Mouse (Mus musculus): ENCODE measurements around the gene Tbc1d20. TPM values are rescaled to one million over a fixed set of nuclear protein-coding genes. Genes with fewer than 3 reads are reported as not detected.

The Tbc1d20 gene
- polyA plus RNA-seq, 2 experiments = 32.0 to 63.1 TPM

- ATAC-seq (ENCODE audit: low FRiP score, low read depth) = no peak
- Histone ChIP-seq H3K4me1 (ENCODE audit: control insufficient read depth, insufficient read depth, low read length) (peaks cover 14% of the 10 kb centered on the region), H3K4me2 (replicated peaks; ENCODE audit: low read depth, low read length, severe bottlenecking) (no peak overlapping the region), H3K27ac (replicated peaks; ENCODE audit: low read depth, low read length) (no peak overlapping the region), H3K27me3 (ENCODE audit: control insufficient read depth, insufficient read depth, low read length) (no peaks in the 10 kb centered on the region), H3K9me3 (ENCODE audit: control insufficient read depth, low read length) (no peaks in the 10 kb centered on the region), H3K36me3 (ENCODE audit: control insufficient read depth, insufficient read depth, low read length) (peaks cover 13% of the 10 kb centered on the region), H3K4me3 (replicated peaks; ENCODE audit: low read length) (no peak overlapping the region), H3K9ac (ENCODE audit: low read depth, low read length, severe bottlenecking) (no peak overlapping the region)
- TF ChIP-seq POLR2A (IDR thresholded peaks at IDR 0.05; ENCODE audit: borderline replicate concordance, extremely low read depth, insufficient read depth, insufficient read length) = no peak
- DNase-seq (ENCODE audit: low spot score) = no peak
- 65% methylated on average over 4 of the region's 4 CpGs for WGBS
These were observed 39.8 kb downstream of the Tbc1d20 start for GRCm38 (mm10) chr2:152333345-152334006.

GRCm38 (mm10) chr2:152335289-152335820 is 41.7 kb downstream of the Tbc1d20 start:
- no peak for TF ChIP-seq POLR2A (IDR thresholded peaks at IDR 0.05; ENCODE audit: borderline replicate concordance, extremely low read depth, insufficient read depth, insufficient read length)
- WGBS = 64% methylated on average over 11 of the region's 11 CpGs
- H3K36me3 ChIP-seq (ENCODE audit: control insufficient read depth, insufficient read depth, low read length) = no peaks in the 10 kb centered on the region
- H3K4me1 ChIP-seq (ENCODE audit: control insufficient read depth, insufficient read depth, low read length) = peaks cover 13% of the 10 kb centered on the region
- ATAC-seq (ENCODE audit: low FRiP score, low read depth) = no peak
- no peak overlapping the region for H3K9ac ChIP-seq (ENCODE audit: low read depth, low read length, severe bottlenecking)
- DNase-seq (ENCODE audit: low spot score) = no peak
- H3K4me2 ChIP-seq (replicated peaks; ENCODE audit: low read depth, low read length, severe bottlenecking) = no peak overlapping the region
- H3K4me3 ChIP-seq (replicated peaks; ENCODE audit: low read length) = no peak overlapping the region
- no peaks in the 10 kb centered on the region for H3K9me3 ChIP-seq (ENCODE audit: control insufficient read depth, low read length)
- H3K27me3 ChIP-seq (ENCODE audit: control insufficient read depth, insufficient read depth, low read length) = no peaks in the 10 kb centered on the region
- no peak overlapping the region for H3K27ac ChIP-seq (replicated peaks; ENCODE audit: low read depth, low read length)

- Histone ChIP-seq H3K27ac (replicated peaks; ENCODE audit: low read depth, low read length) (no peak overlapping the region), H3K9ac (ENCODE audit: low read depth, low read length, severe bottlenecking) (no peak overlapping the region), H3K4me2 (replicated peaks; ENCODE audit: low read depth, low read length, severe bottlenecking) (no peak overlapping the region), H3K36me3 (ENCODE audit: control insufficient read depth, insufficient read depth, low read length) (no peaks in the 10 kb centered on the region), H3K9me3 (ENCODE audit: control insufficient read depth, low read length) (no peaks in the 10 kb centered on the region), H3K27me3 (ENCODE audit: control insufficient read depth, insufficient read depth, low read length) (no peaks in the 10 kb centered on the region), H3K4me3 (replicated peaks; ENCODE audit: low read length) (no peak overlapping the region), H3K4me1 (ENCODE audit: control insufficient read depth, insufficient read depth, low read length) (no peaks in the 10 kb centered on the region)
- WGBS = 65% methylated on average over 1 of the region's 1 CpGs
- DNase-seq (ENCODE audit: low spot score) (no peak), ATAC-seq (ENCODE audit: low FRiP score, low read depth) (no peak)
- TF ChIP-seq POLR2A (IDR thresholded peaks at IDR 0.05; ENCODE audit: borderline replicate concordance, extremely low read depth, insufficient read depth, insufficient read length) = no peak
These were observed 43.2 kb downstream of the Tbc1d20 start for GRCm38 (mm10) chr2:152336856-152337255.

- Histone ChIP-seq H3K4me1 (ENCODE audit: control insufficient read depth, insufficient read depth, low read length) (no peaks in the 10 kb centered on the region), H3K4me3 (replicated peaks; ENCODE audit: low read length) (no peak overlapping the region), H3K9ac (ENCODE audit: low read depth, low read length, severe bottlenecking) (no peak overlapping the region), H3K27me3 (ENCODE audit: control insufficient read depth, insufficient read depth, low read length) (no peaks in the 10 kb centered on the region), H3K36me3 (ENCODE audit: control insufficient read depth, insufficient read depth, low read length) (no peaks in the 10 kb centered on the region), H3K27ac (replicated peaks; ENCODE audit: low read depth, low read length) (no peak overlapping the region), H3K9me3 (ENCODE audit: control insufficient read depth, low read length) (no peaks in the 10 kb centered on the region), H3K4me2 (replicated peaks; ENCODE audit: low read depth, low read length, severe bottlenecking) (no peak overlapping the region)
- DNase-seq (ENCODE audit: low spot score) (no peak), ATAC-seq (ENCODE audit: low FRiP score, low read depth) (no peak)
- 85% methylated on average over 11 of the region's 11 CpGs for WGBS
- no peak for TF ChIP-seq POLR2A (IDR thresholded peaks at IDR 0.05; ENCODE audit: borderline replicate concordance, extremely low read depth, insufficient read depth, insufficient read length)
These were observed 44.1 kb downstream of the Tbc1d20 start for GRCm38 (mm10) chr2:152337591-152338212.

- Histone ChIP-seq H3K9me3 (ENCODE audit: control insufficient read depth, low read length) (no peaks in the 10 kb centered on the region), H3K9ac (ENCODE audit: low read depth, low read length, severe bottlenecking) (no peak overlapping the region), H3K4me2 (replicated peaks; ENCODE audit: low read depth, low read length, severe bottlenecking) (no peak overlapping the region), H3K4me3 (replicated peaks; ENCODE audit: low read length) (no peak overlapping the region), H3K27ac (replicated peaks; ENCODE audit: low read depth, low read length) (no peak overlapping the region), H3K36me3 (ENCODE audit: control insufficient read depth, insufficient read depth, low read length) (no peaks in the 10 kb centered on the region), H3K27me3 (ENCODE audit: control insufficient read depth, insufficient read depth, low read length) (no peaks in the 10 kb centered on the region), H3K4me1 (ENCODE audit: control insufficient read depth, insufficient read depth, low read length) (no peaks in the 10 kb centered on the region)
- DNase-seq (ENCODE audit: low spot score) (no peak), ATAC-seq (ENCODE audit: low FRiP score, low read depth) (no peak)
- TF ChIP-seq POLR2A (IDR thresholded peaks at IDR 0.05; ENCODE audit: borderline replicate concordance, extremely low read depth, insufficient read depth, insufficient read length) = no peak
- WGBS = 84% methylated on average over 13 of the region's 13 CpGs
These were observed 44.7 kb downstream of the Tbc1d20 start for GRCm38 (mm10) chr2:152338319-152338718.
